Mouse (Mus musculus): ENCODE results near the gene Atxn1. TPM values are rescaled to one million over a fixed set of nuclear protein-coding genes. Genes with fewer than 3 reads are reported as not detected.
A peak's percentile ranks its signal among the peaks of the same experiment; 100 is the strongest.

Atxn1 gene
- polyA plus RNA-seq, 1 experiment = 23.0 TPM

- TF ChIP-seq CTCF (IDR thresholded peaks at IDR 0.05; ENCODE audit: low read depth, low read length) (no peak), POLR2A (IDR thresholded peaks at IDR 0.05; ENCODE audit: borderline replicate concordance, low read depth, low read length) (no peak)
- Histone ChIP-seq H3K4me1 (ENCODE audit: control insufficient read depth, insufficient read depth, low read length) (peaks cover 40% of the 10 kb centered on the region), H3K27ac (ENCODE audit: insufficient read depth, low read depth, low read length) (no peak overlapping the region), H3K4me3 (ENCODE audit: insufficient read depth, low read length) (no peak overlapping the region)
These were observed 45.7 kb downstream of the Atxn1 start for GRCm38 (mm10) chr13:45918956-45919711.

- TF ChIP-seq CTCF (IDR thresholded peaks at IDR 0.05; ENCODE audit: low read depth, low read length) (no peak), POLR2A (IDR thresholded peaks at IDR 0.05; ENCODE audit: borderline replicate concordance, low read depth, low read length) (no peak)
- Histone ChIP-seq H3K4me1 (ENCODE audit: control insufficient read depth, insufficient read depth, low read length) (peaks cover 35% of the 10 kb centered on the region), H3K4me3 (ENCODE audit: insufficient read depth, low read length) (no peak overlapping the region), H3K27ac (ENCODE audit: insufficient read depth, low read depth, low read length) (no peak overlapping the region)
These were observed 46.8 kb downstream of the Atxn1 start for GRCm38 (mm10) chr13:45918006-45918380.

GRCm38 (mm10) chr13:45917058-45918005 is 47.5 kb downstream of the Atxn1 start:
- Histone ChIP-seq H3K27ac (ENCODE audit: insufficient read depth, low read depth, low read length) (no peak overlapping the region), H3K4me1 (ENCODE audit: control insufficient read depth, insufficient read depth, low read length) (peaks cover 35% of the 10 kb centered on the region), H3K4me3 (ENCODE audit: insufficient read depth, low read length) (no peak overlapping the region)
- TF ChIP-seq POLR2A (IDR thresholded peaks at IDR 0.05; ENCODE audit: borderline replicate concordance, low read depth, low read length) (no peak), CTCF (IDR thresholded peaks at IDR 0.05; ENCODE audit: low read depth, low read length) (no peak)

GRCm38 (mm10) chr13:45915921-45916320 is 48.9 kb downstream of the Atxn1 start:
- Histone ChIP-seq H3K4me1 (ENCODE audit: control insufficient read depth, insufficient read depth, low read length) (peaks cover 45% of the 10 kb centered on the region), H3K27ac (ENCODE audit: insufficient read depth, low read depth, low read length) (no peak overlapping the region), H3K4me3 (ENCODE audit: insufficient read depth, low read length) (no peak overlapping the region)
- TF ChIP-seq CTCF (IDR thresholded peaks at IDR 0.05; ENCODE audit: low read depth, low read length) = no peak
- TF ChIP-seq POLR2A (IDR thresholded peaks at IDR 0.05; ENCODE audit: borderline replicate concordance, low read depth, low read length) = no peak

- Histone ChIP-seq H3K4me3 (ENCODE audit: insufficient read depth, low read length) (no peak overlapping the region), H3K27ac (ENCODE audit: insufficient read depth, low read depth, low read length) (no peak overlapping the region), H3K4me1 (ENCODE audit: control insufficient read depth, insufficient read depth, low read length) (peaks cover 48% of the 10 kb centered on the region)
- TF ChIP-seq POLR2A (IDR thresholded peaks at IDR 0.05; ENCODE audit: borderline replicate concordance, low read depth, low read length) (no peak), CTCF (IDR thresholded peaks at IDR 0.05; ENCODE audit: low read depth, low read length) (no peak)
These were observed 49.8 kb downstream of the Atxn1 start for GRCm38 (mm10) chr13:45915026-45915425.

GRCm38 (mm10) chr13:45914117-45914516 is 50.7 kb downstream of the Atxn1 start:
- H3K27ac ChIP-seq (ENCODE audit: insufficient read depth, low read depth, low read length) = no peak overlapping the region
- H3K4me1 ChIP-seq (ENCODE audit: control insufficient read depth, insufficient read depth, low read length) = peaks cover 48% of the 10 kb centered on the region
- H3K4me3 ChIP-seq (ENCODE audit: insufficient read depth, low read length) = no peak overlapping the region
- TF ChIP-seq POLR2A (IDR thresholded peaks at IDR 0.05; ENCODE audit: borderline replicate concordance, low read depth, low read length) (no peak), CTCF (IDR thresholded peaks at IDR 0.05; ENCODE audit: low read depth, low read length) (no peak)

GRCm38 (mm10) chr13:45911848-45912247 is 53.0 kb downstream of the Atxn1 start:
- H3K4me3 ChIP-seq (ENCODE audit: insufficient read depth, low read length) = peak overlapping the region; percentile 30
- peak overlapping the region; percentile 91 for H3K27ac ChIP-seq (ENCODE audit: insufficient read depth, low read depth, low read length)
- peaks cover 63% of the 10 kb centered on the region for H3K4me1 ChIP-seq (ENCODE audit: control insufficient read depth, insufficient read depth, low read length)
- no peak for TF ChIP-seq POLR2A (IDR thresholded peaks at IDR 0.05; ENCODE audit: borderline replicate concordance, low read depth, low read length)
- TF ChIP-seq CTCF (IDR thresholded peaks at IDR 0.05; ENCODE audit: low read depth, low read length) = no peak

- H3K4me1 ChIP-seq (ENCODE audit: control insufficient read depth, insufficient read depth, low read length) = peaks cover 65% of the 10 kb centered on the region
- peak overlapping the region; percentile 91 for H3K27ac ChIP-seq (ENCODE audit: insufficient read depth, low read depth, low read length)
- H3K4me3 ChIP-seq (ENCODE audit: insufficient read depth, low read length) = 0 out of 2 replicates have a peak overlapping the region, but pooled peaks have one; percentile 11
These were observed 53.7 kb downstream of the Atxn1 start for GRCm38 (mm10) chr13:45911069-45911468.

GRCm38 (mm10) chr13:45910348-45910747 is 54.5 kb downstream of the Atxn1 start:
- no peak overlapping the region for H3K4me3 ChIP-seq (ENCODE audit: insufficient read depth, low read length)
- H3K4me1 ChIP-seq (ENCODE audit: control insufficient read depth, insufficient read depth, low read length) = peaks cover 61% of the 10 kb centered on the region
- no peak for TF ChIP-seq CTCF (IDR thresholded peaks at IDR 0.05; ENCODE audit: low read depth, low read length)
- TF ChIP-seq POLR2A (IDR thresholded peaks at IDR 0.05; ENCODE audit: borderline replicate concordance, low read depth, low read length) = no peak
- H3K27ac ChIP-seq (ENCODE audit: insufficient read depth, low read depth, low read length) = no peak overlapping the region

More at GRCm38 (mm10) chr13:45911069-45911468, 53.7 kb downstream of the Atxn1 start:
- TF ChIP-seq CTCF (IDR thresholded peaks at IDR 0.05; ENCODE audit: low read depth, low read length) (no peak), POLR2A (IDR thresholded peaks at IDR 0.05; ENCODE audit: borderline replicate concordance, low read depth, low read length) (no peak)
